15 mouse cellular contexts compared by ENCODE assay signal in genomic region chr4:114983020-114983419, GRCm38 (mm10). TPM values are rescaled to one million over a fixed set of nuclear protein-coding genes. Genes with fewer than 3 reads are reported as not detected.
DNase-seq lines count a peak whose midpoint lies in the region; ATAC-seq and TF ChIP-seq lines count a peak whose summit lies in the region.
"Had no signal": no experiment of that assay in that cellular context is flagged by ENCODE, and none has a peak within 500 bp of the region (broad histone marks: within the 10 kb centered on the region; RNA-seq: fewer than 3 reads in every experiment).

No protein-coding gene starts in this region.

- H3K4me1 ChIP-seq in heart, adult 2 months (ENCODE audit: control insufficient read depth, insufficient read depth, low read length), result peaks cover 5% of the 10 kb centered on the region
- H3K4me1 ChIP-seq in lung, postnatal 0 days (ENCODE audit: insufficient read depth, low read depth, low read length), result peaks cover 8% of the 10 kb centered on the region; the same call in 1 of the 2 replicates
- peaks cover 13% of the 10 kb centered on the region for H3K4me1 ChIP-seq in limb, embryonic 10.5 days

- no peaks in the 10 kb centered on the region for H3K9me3 ChIP-seq in lung, postnatal 0 days (ENCODE audit: low read length)
- no peaks in the 10 kb centered on the region for H3K9me3 ChIP-seq in limb, embryonic 10.5 days (replicated peaks)
- H3K9me3 ChIP-seq: hindbrain, embryonic 13.5 days; liver, embryonic 13.5 days had no signal

- peaks cover 12% of the 10 kb centered on the region for H3K36me3 ChIP-seq in heart, adult 2 months (ENCODE audit: control insufficient read depth, insufficient read depth, low read length)
- H3K36me3 ChIP-seq in lung, postnatal 0 days (ENCODE audit: insufficient read depth, low read length), result no peaks in the 10 kb centered on the region
- H3K36me3 ChIP-seq in limb, embryonic 10.5 days, result 0 out of 2 replicates have a peak, but pooled peaks cover 4% of the 10 kb centered on the region
- H3K36me3 ChIP-seq: hindbrain, embryonic 13.5 days; liver, embryonic 13.5 days had no signal

- H3K27ac ChIP-seq in heart, adult 2 months, result no peak overlapping the region
- no peak overlapping the region for H3K27ac ChIP-seq in lung, postnatal 0 days (ENCODE audit: low read length)
- no peak overlapping the region for H3K27ac ChIP-seq in limb, embryonic 10.5 days
- H3K27ac ChIP-seq: hindbrain, embryonic 13.5 days; liver, embryonic 13.5 days had no signal

- H3K4me3 ChIP-seq in heart, adult 2 months, result no peak overlapping the region
- no peak overlapping the region for H3K4me3 ChIP-seq in lung, postnatal 0 days (ENCODE audit: low read depth, low read length)
- no peak overlapping the region for H3K4me3 ChIP-seq in limb, embryonic 10.5 days
- H3K4me3 ChIP-seq: hindbrain, embryonic 13.5 days; liver, embryonic 13.5 days had no signal

- TF ChIP-seq EP300 in heart, adult 2 months (IDR thresholded peaks at IDR 0.05; ENCODE audit: insufficient read depth, low read depth, low read length), result no peak
- TF ChIP-seq EP300 in lung, postnatal 0 days (IDR thresholded peaks at IDR 0.05), result no peak

- H3K9ac ChIP-seq in heart, adult 2 months (ENCODE audit: low read depth, low read length), result no peak overlapping the region
- H3K9ac ChIP-seq in lung, postnatal 0 days (replicated peaks; ENCODE audit: low read depth), result no peak overlapping the region
- H3K9ac ChIP-seq: hindbrain, embryonic 13.5 days; liver, embryonic 13.5 days had no signal

- peak; percentile 69 for TF ChIP-seq CTCF in heart, adult 2 months (IDR thresholded peaks at IDR 0.05)
- TF ChIP-seq CTCF in lung, postnatal 0 days (IDR thresholded peaks at IDR 0.05), result peak; percentile 55

- TF ChIP-seq POLR2A in heart, adult 2 months (IDR thresholded peaks at IDR 0.05; ENCODE audit: insufficient read depth, low read depth, low read length), result no peak

- DNase-seq in heart, adult 2 months, result no peak
- no peak for DNase-seq in heart, adult 11 months
- peak; percentile 73 for DNase-seq in lung, postnatal 0 days (ENCODE audit: low spot score)
- DNase-seq in lung, postnatal 4 days, result no peak
- peak; percentile 58 for DNase-seq in adipocyte (ENCODE audit: low spot score)
- peak; percentile 41 for DNase-seq in retina, embryonic 14.5 days (ENCODE audit: low spot score)
- DNase-seq in right cerebral cortex, postnatal 36 days (ENCODE audit: low spot score in 2 of 2), result no peak
- DNase-seq in limb, embryonic 10.5 days (ENCODE audit: low spot score), result no peak
- DNase-seq: layer of hippocampus, adult 9-11 months; liver, embryonic 13.5 days; thymus, postnatal 25 days had no signal

- 91% methylated on average over 1 of the region's 1 CpGs for WGBS in heart, adult 2 months
- 60% methylated on average over 1 of the region's 1 CpGs for WGBS in lung, postnatal 0 days
- WGBS in limb, embryonic 10.5 days, result 79% methylated on average over 1 of the region's 1 CpGs

- H3K27me3 ChIP-seq in heart, adult 2 months (ENCODE audit: control insufficient read depth, insufficient read depth, low read length), result no peaks in the 10 kb centered on the region
- H3K27me3 ChIP-seq in lung, postnatal 0 days (replicated peaks; ENCODE audit: insufficient read depth, low read length), result no peaks in the 10 kb centered on the region
- no peaks in the 10 kb centered on the region for H3K27me3 ChIP-seq in limb, embryonic 10.5 days (ENCODE audit: low read depth, poor library complexity, severe bottlenecking)
- H3K27me3 ChIP-seq: hindbrain, embryonic 13.5 days; liver, embryonic 13.5 days had no signal

- no peak overlapping the region for H3K4me2 ChIP-seq in lung, postnatal 0 days (replicated peaks; ENCODE audit: low read depth, low read length)
- H3K4me2 ChIP-seq: hindbrain, embryonic 13.5 days; liver, embryonic 13.5 days had no signal

- ATAC-seq in lung, postnatal 0 days, result no peak
- ATAC-seq: forebrain, embryonic 16.5 days had no signal

- peaks cover 2% of the 10 kb centered on the region; the same call in 1 of the 2 replicates for H3K79me2 ChIP-seq in heart, adult 2 months (replicated peaks; ENCODE audit: control insufficient read depth, insufficient read depth, low read length)

- intact Hi-C loops in heart, adult 2 months (cut with DNase I), result no loop called here

RNA-seq across cellular contexts. Expression of gene Cmpk1, which starts 4.0 kb away (rescaled TPM):
- 10 to 100 TPM; 32.2 to 37.2 TPM for total RNA-seq in heart, adult 2 months (2021)
- 7.2 and 12.2 TPM in 2 replicates for polyA plus RNA-seq in heart, adult 2 months (2012; rRNA removed)
- polyA plus RNA-seq in lung, postnatal 0 days (2015; fragmentation: Nextera tagmentation; extraction: Ambion mirVana), result 94.2 and 96.4 TPM in 2 replicates
- polyA plus RNA-seq in limb, embryonic 10.5 days (2016; fragmentation: Nextera tagmentation; extraction: Ambion mirVana), result 61.3 and 69.6 TPM in 2 replicates

RNA-seq across cellular contexts. Expression of gene Stil, which starts 16.9 kb away (rescaled TPM):
- total RNA-seq in heart, adult 2 months (2021), result under 1 TPM in 1 of 2 experiments, not detected in 1; 0.36 TPM
- 0.08 and 0.12 TPM in 2 replicates for polyA plus RNA-seq in heart, adult 2 months (2012; rRNA removed)
- 0.61 and 1.0 TPM in 2 replicates for polyA plus RNA-seq in lung, postnatal 0 days (2015; fragmentation: Nextera tagmentation; extraction: Ambion mirVana)
- 16.9 and 19.8 TPM in 2 replicates for polyA plus RNA-seq in limb, embryonic 10.5 days (2016; fragmentation: Nextera tagmentation; extraction: Ambion mirVana)

RNA-seq across cellular contexts. Expression of gene Foxe3, which starts 57.2 kb away (rescaled TPM):
- not detected for total RNA-seq in heart, adult 2 months (2021)
- not detected in 2 replicates for polyA plus RNA-seq in heart, adult 2 months (2012; rRNA removed)
- polyA plus RNA-seq in lung, postnatal 0 days (2015; fragmentation: Nextera tagmentation; extraction: Ambion mirVana), result not detected in 2 replicates
- not detected in 2 replicates for polyA plus RNA-seq in limb, embryonic 10.5 days (2016; fragmentation: Nextera tagmentation; extraction: Ambion mirVana)
- total RNA-seq: heart, adult 18-20 months had no signal
- polyA plus RNA-seq: cortical plate, adult 2 months; forebrain, embryonic 16.5 days; hindbrain, embryonic 13.5 days; liver, embryonic 13.5 days had no signal

Comparison
In these comparisons a context has a peak if more than half of its experiments do, and no peak if none do; other contexts are left out.
1. DNase-seq: peak in lung, postnatal 0 days (single experiment), adipocyte (single experiment) and retina, embryonic 14.5 days (single experiment); none in heart, adult 2 months (0 of 2), heart, adult 11 months (single experiment), lung, postnatal 4 days (0 of 2), right cerebral cortex, postnatal 36 days (0 of 2) and limb, embryonic 10.5 days (single experiment).